Mouse (Mus musculus) liver, postnatal 0 days (tissue): ENCODE measurements around the gene Scamp2. TPM values are rescaled to one million over a fixed set of nuclear protein-coding genes. Genes with fewer than 3 reads are reported as not detected.
A peak's percentile ranks its signal among the peaks of the same experiment; 100 is the strongest.

Experiments used
- ATAC-seq: fragments of 200-750 bp; cut with Nextera tagmentation; 2 replicates; pipeline ENCODE4 v1.8.0; 2017; ENCODE audit warnings: mild to moderate bottlenecking, moderate library complexity
- DNase-seq: peaks from one replicate; pipeline ENCODE4 v3.0.0-alpha.2; 2016
- H3K27ac ChIP-seq: fragments of 300-500 bp; sonication (generic); 2 replicates; pipeline ENCODE4 v1.5.1; 2014; ENCODE audit warnings: antibody characterized with exemption, moderate library complexity, mild to moderate bottlenecking, low read depth
- H3K27me3 ChIP-seq: fragments of 300-500 bp; sonication (generic); 2 replicates; pipeline ENCODE4 v1.6.1; 2014; ENCODE audit warnings: low read length, control low read depth, mixed read lengths; ENCODE audit not compliant: insufficient read depth
- H3K36me3 ChIP-seq: fragments of 300-500 bp; sonication (generic); replicated peaks from 2 replicates; pipeline ENCODE4 v1.6.1; 2014; ENCODE audit warnings: mild to moderate bottlenecking, control low read depth, low read length, moderate library complexity, mixed read lengths; ENCODE audit not compliant: insufficient read depth
- H3K4me1 ChIP-seq: fragments of 300-500 bp; sonication (generic); 2 replicates; pipeline ENCODE4 v1.6.1; 2014; ENCODE audit warnings: antibody characterized with exemption, mild to moderate bottlenecking, control low read depth; ENCODE audit not compliant: insufficient read depth
- H3K4me2 ChIP-seq: fragments of 300-500 bp; sonication (generic); 2 replicates; pipeline ENCODE4 v1.6.1; 2014; ENCODE audit warnings: low read depth, mild to moderate bottlenecking, low read length, moderate library complexity, mixed read lengths
- H3K4me3 ChIP-seq: fragments of 300-500 bp; sonication (generic); 2 replicates; pipeline ENCODE4 v1.5.1; 2014; ENCODE audit warnings: low read depth, low read length
- H3K9ac ChIP-seq: fragments of 300-500 bp; sonication (generic); replicated peaks from 2 replicates; pipeline ENCODE4 v1.6.1; 2014; ENCODE audit warnings: mild to moderate bottlenecking, moderate library complexity
- H3K9me3 ChIP-seq: fragments of 300-500 bp; sonication (generic); 2 replicates; pipeline ENCODE4 v1.6.1; 2016; ENCODE audit warnings: mild to moderate bottlenecking, control low read depth, low read length, mixed read lengths
- CTCF ChIP-seq: sonication (generic); IDR thresholded peaks from 2 replicates; pipeline ENCODE4 v1.5.1; 2016; ENCODE audit warnings: antibody characterized with exemption, low read depth
- EP300 ChIP-seq: IDR thresholded peaks from 2 replicates; pipeline ENCODE4 v1.6.1; 2016; ENCODE audit warnings: antibody characterized with exemption, low read depth, mild to moderate bottlenecking
- WGBS: fragments of 180-500 bp; shearing (Covaris S2); extraction: QIAGEN DNeasy Blood & Tissue Kit; methylation state at CpG from one replicate; pipeline ENCODE4 v1.1.7; 2014; ENCODE audit not compliant: insufficient replicate concordance; 5-methylcytosine and 5-hydroxymethylcytosine counted together
- polyA plus RNA-seq: library from polyadenylated mRNA; unstranded; fragments of >200 nt; fragmentation: Nextera tagmentation; extraction: Ambion mirVana; gene quantifications from 2 replicates; pipeline ENCODE4 v1.2.1, GENCODE M21; 2015

Scamp2 gene
- polyA plus RNA-seq, 1 experiment from 2014 or later = 31.2 TPM

DNA sequence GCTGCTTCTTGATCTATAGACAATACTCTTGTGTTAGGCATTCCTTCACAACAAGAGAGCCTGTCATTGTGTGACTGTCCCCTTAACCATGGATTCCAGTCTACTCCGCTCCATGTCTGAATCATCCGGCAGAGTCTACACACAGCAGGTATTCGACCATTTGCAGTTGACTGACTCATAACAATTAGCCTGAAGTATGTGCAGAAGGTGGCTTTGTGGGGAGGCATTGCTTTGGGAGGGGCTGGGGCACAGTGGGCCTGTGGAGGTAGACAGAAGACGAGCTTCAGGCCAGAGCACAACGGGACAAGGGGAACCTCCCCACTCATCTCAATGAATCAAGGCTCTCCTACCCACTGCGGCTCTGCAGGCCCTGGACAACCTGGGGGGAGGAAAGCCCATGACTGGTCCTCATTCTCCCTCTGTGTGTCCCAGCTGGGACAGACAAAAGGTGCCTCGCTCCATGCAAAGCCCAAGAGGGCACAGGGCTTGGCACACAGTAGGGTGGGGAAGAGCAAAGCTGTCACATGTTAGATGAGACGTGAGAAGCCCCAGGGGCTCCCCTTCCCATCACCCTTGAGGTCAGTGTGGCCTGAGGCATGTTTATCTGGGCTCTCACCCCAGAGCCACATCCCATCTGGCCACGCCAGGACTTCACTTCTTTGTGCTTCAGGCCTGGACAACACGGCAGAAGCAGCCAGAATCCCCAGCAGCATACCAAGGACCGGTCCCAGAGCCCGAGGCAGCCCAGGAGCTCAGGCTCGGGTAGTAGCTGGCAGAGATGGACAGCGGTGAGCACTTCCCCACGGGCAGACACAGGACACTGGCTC is 65.1 kb downstream of the Scamp2 start:
- peaks cover 48% of the 10 kb centered on the region for H3K36me3 ChIP-seq
- H3K9ac ChIP-seq = no peak overlapping the region
- DNase-seq (no peak), ATAC-seq (no peak)
- no peak overlapping the region for H3K4me2 ChIP-seq
- TF ChIP-seq EP300 = no peak
- no peak for TF ChIP-seq CTCF
- no peaks in the 10 kb centered on the region for H3K27me3 ChIP-seq
- H3K4me1 ChIP-seq = no peaks in the 10 kb centered on the region
- H3K9me3 ChIP-seq = no peaks in the 10 kb centered on the region
- H3K4me3 ChIP-seq = no peak overlapping the region
- no peak overlapping the region for H3K27ac ChIP-seq
- 85% methylated on average over 15 of the region's 15 CpGs for WGBS

DNA sequence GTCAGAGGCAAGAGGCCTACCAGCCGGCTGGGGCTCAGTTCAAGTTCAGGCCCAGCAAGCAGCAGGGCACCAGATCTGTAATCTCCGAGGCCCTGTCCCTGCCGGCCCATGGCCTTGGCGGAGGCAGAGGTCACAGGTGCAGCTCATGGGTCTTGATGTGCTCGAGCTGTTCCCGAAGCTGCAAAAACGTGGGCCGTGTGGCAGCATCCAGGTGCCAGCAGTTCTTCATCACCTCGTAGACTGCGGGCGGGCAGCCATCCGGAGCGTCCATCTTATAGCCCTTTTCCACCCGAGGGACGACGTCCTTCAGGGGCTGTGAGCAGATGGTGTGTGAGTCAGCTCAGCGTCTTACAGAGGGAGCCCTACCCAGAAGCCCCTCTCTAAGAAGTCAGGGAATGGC is 66.4 kb downstream of the Scamp2 start:
- WGBS = 83% methylated on average over 17 of the region's 17 CpGs
- Histone ChIP-seq H3K9ac (no peak overlapping the region), H3K27me3 (no peaks in the 10 kb centered on the region), H3K4me1 (no peaks in the 10 kb centered on the region), H3K4me3 (no peak overlapping the region), H3K36me3 (peaks cover 61% of the 10 kb centered on the region), H3K9me3 (no peaks in the 10 kb centered on the region), H3K27ac (no peak overlapping the region), H3K4me2 (no peak overlapping the region)
- DNase-seq (no peak), ATAC-seq (no peak)
- TF ChIP-seq CTCF (no peak), EP300 (no peak)

DNA sequence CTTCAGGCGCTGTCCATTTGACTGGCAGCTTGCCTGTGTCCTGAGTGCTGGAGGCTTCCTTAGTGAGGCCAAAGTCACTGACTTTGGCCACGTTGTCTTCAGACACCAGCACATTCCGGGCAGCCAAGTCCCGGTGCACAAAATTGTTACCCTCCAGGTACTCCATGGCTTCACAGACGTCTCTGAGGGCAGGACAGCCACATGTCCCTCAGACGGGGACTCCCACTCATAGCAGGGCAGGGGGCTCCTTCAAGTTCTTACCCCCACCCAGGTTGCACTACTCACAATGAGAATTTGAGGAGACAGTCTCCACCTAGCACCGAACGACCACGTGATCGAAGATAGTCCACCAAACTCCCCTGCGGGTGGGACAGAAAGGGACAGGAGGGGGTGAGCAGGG is 67.1 kb downstream of the Scamp2 start:
- Histone ChIP-seq H3K4me3 (no peak overlapping the region), H3K36me3 (peaks cover 61% of the 10 kb centered on the region), H3K27me3 (no peaks in the 10 kb centered on the region), H3K9ac (no peak overlapping the region), H3K9me3 (no peaks in the 10 kb centered on the region), H3K4me2 (no peak overlapping the region), H3K27ac (no peak overlapping the region), H3K4me1 (no peaks in the 10 kb centered on the region; the same call in 1 of the 2 replicates)
- no peak for TF ChIP-seq CTCF
- TF ChIP-seq EP300 = no peak
- no peak for ATAC-seq
- WGBS = 86% methylated on average over 11 of the region's 11 CpGs
- no peak for DNase-seq

DNA sequence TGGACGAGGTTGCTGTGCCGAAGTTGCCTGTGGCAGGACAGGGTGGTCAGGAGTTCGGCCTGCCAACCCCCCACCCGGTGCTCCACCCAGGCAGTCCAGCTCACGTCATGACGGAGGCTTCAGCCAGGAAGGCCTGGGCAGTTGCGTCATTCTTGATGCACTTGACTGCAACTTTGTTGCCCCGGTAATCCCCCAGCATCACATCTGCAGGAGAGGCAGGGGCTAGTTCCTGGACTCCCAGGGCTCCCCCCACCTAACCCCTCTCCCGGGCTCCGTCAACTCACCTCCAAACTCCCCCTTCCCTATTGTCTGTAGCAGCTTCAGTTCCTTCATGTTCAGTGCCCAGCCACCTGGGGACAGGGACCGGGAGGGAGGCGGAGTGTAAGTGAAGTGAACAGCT is 68.0 kb downstream of the Scamp2 start:
- H3K36me3 ChIP-seq = peaks cover 65% of the 10 kb centered on the region
- no peak for ATAC-seq
- 83% methylated on average over 11 of the region's 12 CpGs for WGBS

GRCm38 (mm10) chr9:57629118-57629874 is 68.6 kb downstream of the Scamp2 start:
- H3K27ac ChIP-seq = peak overlapping the region; percentile 11; the same call in 1 of the 2 replicates
- no peaks in the 10 kb centered on the region for H3K27me3 ChIP-seq
- ATAC-seq = peak; percentile 68
- no peak overlapping the region for H3K4me2 ChIP-seq
- TF ChIP-seq EP300 (no peak), CTCF (peak; percentile 99)
- no peaks in the 10 kb centered on the region for H3K9me3 ChIP-seq
- peak; percentile 88 for DNase-seq
- H3K9ac ChIP-seq = no peak overlapping the region
- 59% methylated on average over 14 of the region's 14 CpGs for WGBS
- peaks cover 69% of the 10 kb centered on the region for H3K36me3 ChIP-seq
- no peak overlapping the region for H3K4me3 ChIP-seq
- H3K4me1 ChIP-seq = peaks cover 6% of the 10 kb centered on the region

More for the DNA sequence above, 68.0 kb downstream of the Scamp2 start:
- H3K4me2 ChIP-seq = no peak overlapping the region
- no peak for DNase-seq
- TF ChIP-seq EP300 = no peak
- no peak for TF ChIP-seq CTCF
- peak overlapping the region; percentile 11; the same call in 1 of the 2 replicates for H3K27ac ChIP-seq
- peaks cover under 1% of the 10 kb centered on the region for H3K4me1 ChIP-seq
- no peaks in the 10 kb centered on the region for H3K27me3 ChIP-seq
- H3K9me3 ChIP-seq = no peaks in the 10 kb centered on the region
- no peak overlapping the region for H3K4me3 ChIP-seq
- no peak overlapping the region for H3K9ac ChIP-seq

GRCm38 (mm10) chr9:57633481-57634024 is 72.8 kb downstream of the Scamp2 start:
- no peak overlapping the region for H3K4me2 ChIP-seq
- ATAC-seq = peak; percentile 24
- H3K4me1 ChIP-seq = peaks cover 34% of the 10 kb centered on the region
- H3K9me3 ChIP-seq = no peaks in the 10 kb centered on the region
- no peak overlapping the region for H3K4me3 ChIP-seq
- TF ChIP-seq CTCF (peak; percentile 53), EP300 (0 out of 2 replicates have a peak, but pooled peaks have one; percentile 16)
- H3K27ac ChIP-seq = 0 out of 2 replicates have a peak overlapping the region, but pooled peaks have one; percentile 5
- H3K9ac ChIP-seq = no peak overlapping the region
- peak; percentile 43 for DNase-seq
- H3K36me3 ChIP-seq = peaks cover 47% of the 10 kb centered on the region
- H3K27me3 ChIP-seq = no peaks in the 10 kb centered on the region
- 43% methylated on average over 4 of the region's 4 CpGs for WGBS
